Mouse (Mus musculus): ENCODE data around the gene Lmo4.
A peak's percentile ranks its signal among the peaks of the same experiment; 100 is the strongest.

The Lmo4 gene

GRCm38 (mm10) chr3:144204413-144205311, at the start of gene Lmo4:
Gene Lmo4 (minus strand): TSS chr3:144205220.
- DNase-seq (ENCODE audit: low spot score): peak; percentile 72

DNA sequence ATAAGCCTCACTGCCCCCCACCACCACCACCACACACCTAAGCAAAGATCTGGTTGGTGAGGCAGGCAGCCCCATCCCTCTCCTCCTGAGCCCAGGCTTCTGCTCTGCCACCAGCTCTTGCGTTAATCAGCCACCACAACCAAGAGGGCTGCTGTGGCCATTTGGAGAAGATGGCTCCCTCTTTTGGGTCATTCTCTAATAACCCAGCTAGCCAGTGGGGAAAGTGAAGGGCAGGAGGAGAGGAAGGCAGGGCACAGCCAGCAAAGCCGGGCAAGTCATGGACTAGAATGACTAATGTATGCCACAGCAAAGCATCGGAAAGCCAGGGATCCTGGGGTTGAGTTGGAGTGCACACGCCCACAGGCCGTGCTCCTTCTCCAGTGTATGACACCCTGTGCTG, 49.3 kb upstream of the Lmo4 start:
- DNase-seq (ENCODE audit: low spot score): no peak

GRCm38 (mm10) chr3:144253018-144253417, 48.0 kb upstream of the Lmo4 start:
- no peak for DNase-seq (ENCODE audit: low spot score)

DNA sequence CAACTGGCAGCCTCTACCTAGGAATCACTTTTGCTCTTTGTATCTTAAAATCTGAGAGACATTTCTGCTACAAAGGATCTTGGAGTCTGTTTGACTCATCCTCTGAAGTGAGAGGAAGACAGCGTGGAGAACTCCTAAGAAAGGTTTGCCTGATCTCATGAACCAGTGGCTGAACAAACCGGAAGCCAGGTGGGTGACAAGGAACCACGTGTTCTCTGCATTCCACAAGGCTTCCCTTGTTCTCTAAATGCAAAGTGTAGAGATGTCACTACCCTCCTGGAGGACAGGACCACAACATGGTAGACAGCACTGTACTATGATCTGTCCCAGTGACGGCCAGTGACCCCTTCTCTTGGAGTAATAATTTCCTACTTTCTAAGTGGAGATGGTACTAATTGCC, 47.1 kb upstream of the Lmo4 start:
- DNase-seq (ENCODE audit: low spot score): no peak

DNA sequence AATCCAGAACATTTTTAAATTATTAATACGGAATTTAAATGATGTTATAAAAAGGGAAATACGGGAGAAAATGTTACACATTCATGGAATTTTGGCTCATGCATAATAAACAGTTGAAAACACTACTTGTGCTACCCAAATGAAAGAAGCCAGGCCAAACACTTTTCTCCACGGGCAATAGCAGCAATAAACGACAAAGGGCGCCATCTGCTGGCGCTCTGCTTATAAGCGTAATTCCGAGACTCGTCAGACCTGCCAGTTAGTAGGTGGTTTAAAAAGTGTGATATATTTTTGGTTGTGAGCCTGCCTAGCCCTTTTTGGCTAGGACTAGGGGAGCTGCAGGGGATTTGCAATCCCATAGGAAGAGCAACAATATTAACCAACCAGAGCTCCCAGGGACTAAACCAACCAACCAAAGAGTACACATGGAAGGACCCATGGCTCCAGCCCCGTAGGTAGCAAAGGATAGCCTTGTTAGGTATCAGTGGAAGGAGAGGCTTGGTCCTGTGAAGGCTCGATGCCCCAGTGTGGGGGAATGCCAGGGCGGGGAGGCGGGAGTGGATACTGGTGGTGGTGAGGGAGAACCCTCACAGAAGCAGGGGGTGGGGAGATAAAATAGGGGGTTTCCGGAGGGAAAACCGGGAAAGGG, 37.1 kb upstream of the Lmo4 start:
- DNase-seq (ENCODE audit: low spot score): peak; percentile 58

GRCm38 (mm10) chr3:144241161-144241560, 36.1 kb upstream of the Lmo4 start:
- DNase-seq (ENCODE audit: low spot score): no peak

- no peak for DNase-seq (ENCODE audit: low spot score)
These were observed 33.5 kb upstream of the Lmo4 start for GRCm38 (mm10) chr3:144238482-144238881.

- no peak for DNase-seq (ENCODE audit: low spot score)
These were observed 27.5 kb upstream of the Lmo4 start for GRCm38 (mm10) chr3:144232347-144233008.

DNA sequence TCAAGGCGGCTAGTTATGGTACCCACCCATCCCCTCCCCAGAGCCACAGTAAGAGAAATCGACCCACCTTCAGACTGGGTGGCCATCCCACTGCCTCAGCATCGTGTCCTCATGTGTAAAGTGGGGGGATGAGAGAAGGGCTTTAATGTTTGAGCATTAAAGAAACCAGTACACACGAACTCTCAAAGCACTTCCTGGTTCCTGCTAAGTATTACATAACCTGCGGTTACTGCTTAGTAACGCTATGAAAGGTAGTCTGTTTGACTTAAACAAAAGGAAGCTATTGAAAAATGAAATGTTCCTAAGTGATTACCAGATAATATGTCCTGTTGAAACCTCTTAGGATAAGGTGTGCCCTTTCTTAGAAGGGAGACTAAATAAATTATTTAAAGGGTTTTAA, 26.9 kb upstream of the Lmo4 start:
- DNase-seq (ENCODE audit: low spot score): no peak

- DNase-seq (ENCODE audit: low spot score): no peak
These were observed 26.4 kb upstream of the Lmo4 start for GRCm38 (mm10) chr3:144231419-144231818.

DNA sequence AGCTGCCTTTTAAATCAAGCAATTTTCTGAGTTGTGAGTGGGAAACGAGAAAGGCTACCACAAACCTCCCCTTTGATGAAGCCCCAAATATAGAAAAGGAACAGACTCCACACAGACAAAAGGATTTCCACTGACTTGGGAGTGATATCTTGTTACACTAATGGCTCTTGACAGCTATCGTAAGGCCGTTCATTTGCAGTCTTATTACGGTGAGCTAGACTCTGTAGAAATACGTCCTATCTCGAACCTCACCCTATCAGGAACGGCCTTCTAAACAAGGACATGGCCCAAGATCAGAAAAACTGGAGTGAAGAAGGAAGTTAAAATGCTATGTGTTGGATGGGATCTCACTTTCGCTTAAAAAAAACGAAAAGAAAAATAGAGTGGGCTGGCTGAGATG, 25.0 kb upstream of the Lmo4 start:
- DNase-seq (ENCODE audit: low spot score): no peak

- DNase-seq (ENCODE audit: low spot score): no peak
These were observed 24.3 kb upstream of the Lmo4 start for GRCm38 (mm10) chr3:144229312-144229711.

DNA sequence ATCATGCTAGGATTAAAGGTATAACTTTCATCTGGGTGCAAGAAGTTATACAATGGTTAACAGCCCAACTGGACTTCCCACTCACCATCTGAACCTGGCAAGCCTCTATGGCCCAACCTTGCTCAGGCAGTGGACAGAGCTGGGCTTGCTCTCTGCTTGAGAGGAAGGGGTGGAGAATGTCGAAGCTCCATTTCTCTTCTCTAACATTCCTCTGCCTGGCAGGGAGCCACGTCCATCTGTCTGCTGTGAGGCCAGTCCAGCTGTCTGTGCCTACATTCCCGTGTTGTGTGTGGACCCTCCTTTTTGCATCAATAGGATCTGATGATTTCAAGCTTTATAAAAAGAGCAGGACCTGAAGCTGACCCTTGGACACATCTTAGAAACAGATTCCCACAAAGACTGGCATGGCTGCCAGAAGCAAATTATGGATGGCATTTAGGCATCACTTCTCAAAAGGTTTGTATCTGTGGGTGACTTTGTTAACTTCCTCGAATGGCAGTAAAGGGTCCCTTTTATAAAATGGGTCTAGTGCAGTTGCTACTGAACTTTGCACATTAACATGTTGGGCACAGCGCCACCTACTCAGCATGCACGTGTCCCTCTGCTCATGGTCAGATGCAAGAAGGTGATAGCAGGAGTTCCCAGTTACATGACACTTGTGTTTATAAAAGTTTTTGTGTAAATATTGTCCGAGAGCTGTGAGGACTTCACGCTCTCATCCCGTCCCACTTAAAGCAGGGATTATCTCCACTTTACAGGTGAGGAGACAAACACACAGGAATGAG, 20.6 kb upstream of the Lmo4 start:
- no peak for DNase-seq (ENCODE audit: low spot score)

DNA sequence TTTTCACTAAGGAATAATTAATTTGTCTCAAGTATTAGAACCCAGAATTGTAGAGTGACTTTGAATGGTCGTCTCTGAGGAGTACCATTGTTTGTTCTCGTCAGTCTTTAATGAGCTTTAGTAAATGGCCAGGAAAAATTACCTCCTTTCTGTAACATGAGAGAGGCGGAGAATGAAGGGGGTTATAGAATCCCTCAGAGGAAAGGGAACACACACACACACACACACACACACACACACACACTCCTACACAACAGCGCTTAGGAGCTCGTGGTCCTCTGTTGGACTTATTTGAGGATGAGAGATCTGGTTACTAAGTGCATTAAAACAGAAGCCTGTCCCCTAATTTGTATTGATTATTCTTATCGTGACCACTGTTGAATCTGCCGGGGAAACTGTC, 19.6 kb upstream of the Lmo4 start:
- no peak for DNase-seq (ENCODE audit: low spot score)

DNA sequence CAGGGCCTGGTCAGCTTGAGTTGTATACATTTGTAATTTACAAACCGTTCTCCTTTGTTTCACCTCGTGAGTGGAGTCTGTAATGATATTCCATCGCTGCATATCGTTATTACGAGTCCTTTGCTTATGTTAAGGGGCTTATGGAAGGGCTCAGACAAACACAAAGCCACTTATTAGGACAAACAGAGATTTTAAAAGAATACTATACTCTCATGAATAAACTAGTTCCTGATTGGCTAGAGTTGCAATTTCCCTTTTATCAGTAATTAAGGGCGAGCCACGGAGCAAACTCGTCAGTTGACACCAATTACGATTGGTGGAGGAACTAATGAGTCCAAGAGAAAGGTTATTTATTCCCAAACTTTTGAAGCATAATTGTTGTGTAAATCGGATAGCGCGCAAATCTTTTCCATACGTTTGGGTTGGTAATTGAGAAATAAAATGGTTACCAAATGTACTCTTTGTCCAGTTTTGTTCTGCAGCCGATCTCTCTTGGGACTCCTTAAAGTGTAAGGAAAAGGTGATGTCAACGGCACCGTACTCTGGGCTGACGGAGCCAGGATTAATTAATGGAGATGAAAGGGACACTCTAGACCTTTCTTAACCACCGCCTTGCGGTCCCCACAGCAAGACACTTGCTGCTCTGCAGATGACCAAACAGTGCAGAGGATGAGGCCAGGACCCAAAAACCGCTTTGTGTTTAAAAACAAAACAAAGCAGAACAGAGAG, 18.5 kb upstream of the Lmo4 start:
- DNase-seq (ENCODE audit: low spot score): no peak

GRCm38 (mm10) chr3:144222381-144222780, 17.4 kb upstream of the Lmo4 start:
- no peak for DNase-seq (ENCODE audit: low spot score)

DNA sequence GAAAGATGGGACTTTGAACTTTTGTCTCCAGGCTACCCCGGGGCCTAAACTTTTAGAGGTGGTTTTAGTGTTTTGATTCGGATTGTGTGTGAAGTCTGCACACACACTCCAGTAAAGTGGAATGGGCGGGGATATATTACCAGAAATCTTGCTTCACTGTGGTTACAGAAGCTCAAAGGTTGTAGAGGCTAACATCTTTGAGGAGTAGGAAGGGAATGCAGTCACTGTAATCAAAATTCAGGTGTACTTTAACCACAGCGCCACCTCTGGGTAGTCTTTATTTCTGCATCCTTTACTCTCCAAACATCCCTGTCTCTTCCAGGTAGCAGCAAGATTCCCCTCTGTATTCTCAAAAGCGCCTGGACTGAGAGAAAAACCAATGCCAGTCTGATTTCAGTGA, 2.5 kb upstream of the Lmo4 start:
- peak; percentile 46 for DNase-seq (ENCODE audit: low spot score)

- DNase-seq (ENCODE audit: low spot score): no peak
These were observed 1.9 kb upstream of the Lmo4 start for GRCm38 (mm10) chr3:144206942-144207341.

- no peak for DNase-seq (ENCODE audit: low spot score)
These were observed 1.2 kb upstream of the Lmo4 start for GRCm38 (mm10) chr3:144206261-144206660.

DNA sequence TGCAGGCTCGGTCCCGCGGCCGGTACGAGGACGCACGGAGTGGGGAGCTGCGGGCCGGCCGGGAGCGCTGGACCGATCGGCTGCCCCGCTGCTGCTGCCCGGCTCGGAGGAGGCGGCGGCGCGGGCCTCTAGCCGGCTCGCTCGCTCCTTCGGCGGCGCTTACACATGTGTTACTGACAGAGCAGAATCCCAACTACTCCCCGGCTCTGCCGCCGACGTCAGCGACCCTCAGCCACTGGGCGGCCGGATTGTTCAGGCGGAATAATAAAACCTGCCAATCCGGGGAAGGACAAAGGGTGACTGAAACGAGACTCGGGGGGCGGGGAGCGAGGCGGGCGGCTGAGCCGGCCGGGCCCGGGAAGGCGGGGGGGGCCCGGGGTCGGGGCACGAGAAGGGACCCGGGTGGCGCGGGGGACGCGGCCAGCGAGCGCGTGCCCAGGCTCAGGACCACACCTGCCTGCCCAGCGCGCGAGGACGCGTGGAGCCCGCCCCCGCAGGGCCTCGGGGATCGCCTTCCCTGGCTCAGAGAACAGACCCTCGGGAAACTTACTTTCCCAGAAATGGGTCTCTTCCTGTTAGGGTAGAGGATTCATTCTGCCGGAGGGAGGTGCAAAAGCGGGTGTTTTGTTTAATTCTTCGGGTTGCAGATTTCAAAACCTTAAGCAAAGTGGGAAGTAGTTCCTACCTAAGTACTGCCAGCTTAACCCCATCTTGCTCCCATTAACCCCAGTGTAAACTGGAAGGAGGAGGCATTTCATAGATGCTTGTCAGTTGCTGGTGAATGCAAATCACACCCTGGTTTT, 532 bp upstream of the Lmo4 start:
- peak; percentile 93 for DNase-seq (ENCODE audit: low spot score)

- DNase-seq (ENCODE audit: low spot score): peak; percentile 43
These were observed 1.0 kb downstream of the Lmo4 start for GRCm38 (mm10) chr3:144203988-144204412.
